In genomic region chr2:60730929-60731328, GRCm38 (mm10) we compare ENCODE assay signal across 10 mouse cellular contexts. TPM values are rescaled to one million over a fixed set of nuclear protein-coding genes. Genes with fewer than 3 reads are reported as not detected.
A peak's percentile ranks its signal among the peaks of the same experiment; 100 is the strongest.
DNase-seq lines count a peak whose midpoint lies in the region; ATAC-seq and TF ChIP-seq lines count a peak whose summit lies in the region.
"Had no signal": no experiment of that assay in that cellular context is flagged by ENCODE, and none has a peak within 500 bp of the region (broad histone marks: within the 10 kb centered on the region; RNA-seq: fewer than 3 reads in every experiment).

No protein-coding gene starts in this region.

- H3K4me2 ChIP-seq in heart, postnatal 0 days (ENCODE audit: low read depth, low read length) = no peak overlapping the region
- H3K4me2 ChIP-seq: midbrain, embryonic 12.5 days had no signal

- H3K27ac ChIP-seq in heart, postnatal 0 days (ENCODE audit: low read depth) = no peak overlapping the region
- H3K27ac ChIP-seq: midbrain, embryonic 12.5 days had no signal

- H3K9ac ChIP-seq in heart, postnatal 0 days (replicated peaks; ENCODE audit: low read depth, low read length) = no peak overlapping the region
- H3K9ac ChIP-seq: heart, embryonic 15.5 days; midbrain, embryonic 12.5 days had no signal

- no peaks in the 10 kb centered on the region for H3K9me3 ChIP-seq in heart, postnatal 0 days (replicated peaks; ENCODE audit: control insufficient read depth, low read length)
- H3K9me3 ChIP-seq: heart, embryonic 15.5 days; midbrain, embryonic 12.5 days had no signal

- no peaks in the 10 kb centered on the region for H3K27me3 ChIP-seq in heart, postnatal 0 days (ENCODE audit: control insufficient read depth, insufficient read depth, low read length)
- H3K27me3 ChIP-seq: heart, embryonic 15.5 days had no signal

- WGBS in heart, postnatal 0 days = 51% methylated on average over 6 of the region's 6 CpGs
- WGBS in lung, adult 2 months = 69% methylated on average over 6 of the region's 6 CpGs

- H3K4me1 ChIP-seq in heart, postnatal 0 days (ENCODE audit: control insufficient read depth, insufficient read depth) = peaks cover 10% of the 10 kb centered on the region
- H3K4me1 ChIP-seq in lung, adult 2 months (ENCODE audit: control insufficient read depth, insufficient read depth, low read length) = no peaks in the 10 kb centered on the region; the same call in 1 of the 2 replicates
- H3K4me1 ChIP-seq: midbrain, embryonic 12.5 days had no signal

- intact Hi-C loops in heart, postnatal 10 days (cut with DNase I) = no loop called here

- no peak for TF ChIP-seq EP300 in heart, postnatal 0 days (IDR thresholded peaks at IDR 0.05; ENCODE audit: low read depth)

- H3K4me3 ChIP-seq in heart, postnatal 0 days (ENCODE audit: low read depth, low read length) = no peak overlapping the region
- H3K4me3 ChIP-seq in lung, adult 2 months (replicated peaks; ENCODE audit: extremely low read depth, low read depth, low read length) = no peak overlapping the region
- H3K4me3 ChIP-seq: heart, embryonic 15.5 days; midbrain, embryonic 12.5 days had no signal

- ATAC-seq in heart, postnatal 0 days (ENCODE audit: insufficient read depth, low read depth) = no peak

- H3K36me3 ChIP-seq in heart, postnatal 0 days (replicated peaks; ENCODE audit: control insufficient read depth, insufficient read depth, low read length) = no peaks in the 10 kb centered on the region
- H3K36me3 ChIP-seq: heart, embryonic 15.5 days; midbrain, embryonic 12.5 days had no signal

- no peak for TF ChIP-seq POLR2A in lung, adult 2 months (IDR thresholded peaks at IDR 0.05; ENCODE audit: borderline replicate concordance, extremely low read depth, low read depth, low read length)
- no peak for TF ChIP-seq POLR2A in brain, embryonic 14.5 days (IDR thresholded peaks at IDR 0.05; ENCODE audit: borderline replicate concordance, extremely low read depth, insufficient read depth, insufficient read length, poor library complexity, severe bottlenecking)

- DNase-seq in heart, postnatal 0 days (ENCODE audit: low spot score) = no peak
- DNase-seq in heart, postnatal 10 days = no peak
- DNase-seq in lung, adult 2 months = no peak
- DNase-seq in lung, postnatal 25 days (ENCODE audit: low spot score) = no peak
- DNase-seq in ES-CJ7 (ENCODE audit: low read depth, low spot score) = peak; percentile 48
- DNase-seq in brain, embryonic 14.5 days (ENCODE audit: low read depth) = no peak
- DNase-seq in adrenal gland, postnatal 36 days = no peak
- DNase-seq: cerebellum, adult 8-10 months had no signal

- peak; percentile 45 for TF ChIP-seq CTCF in heart, postnatal 0 days (IDR thresholded peaks at IDR 0.05; ENCODE audit: low read depth)
- peak; percentile 37; the same call in 1 of the 2 replicates for TF ChIP-seq CTCF in lung, adult 2 months (IDR thresholded peaks at IDR 0.05; ENCODE audit: insufficient read depth, low read length)
- TF ChIP-seq CTCF in brain, embryonic 14.5 days (IDR thresholded peaks at IDR 0.05; ENCODE audit: borderline replicate concordance, extremely low read depth, insufficient read depth, insufficient read length) = peak; percentile 34; the same call in 1 of the 2 replicates

RNA-seq across cellular contexts. Expression of gene Itgb6, which starts 8.5 kb away (rescaled TPM):
- total RNA-seq in heart, postnatal 0 days (2014; rRNA removed; ENCODE audit: low replicate concordance) = 1.7 and 2.4 TPM in 2 replicates
- polyA plus RNA-seq in heart, postnatal 0 days (2015; fragmentation: Nextera tagmentation; extraction: Ambion mirVana) = 0.51 and 0.71 TPM in 2 replicates
- 10 to 100 TPM in 1 of 2 experiments, 1 to 10 TPM in 1; 8.6 to 18.1 TPM for total RNA-seq in heart, postnatal 10 days (2021)
- polyA plus RNA-seq in lung, adult 2 months (2012; rRNA removed) = 22.8 and 28.9 TPM in 2 replicates
- 0.04 and 0.15 TPM in 2 replicates for polyA plus RNA-seq in brain, embryonic 14.5 days (2012; rRNA removed)
- not detected for total RNA-seq in adrenal gland, postnatal 36 days (2021)
